Mouse (Mus musculus) bone marrow, adult 2 months (tissue): ENCODE data around the gene Slbp. TPM values are rescaled to one million over a fixed set of nuclear protein-coding genes. Genes with fewer than 3 reads are reported as not detected.

Source experiments
- H3K27ac ChIP-seq: fragments of 200-500 bp; 2 replicates; pipeline ENCODE4 v1.5.1; 2012; ENCODE audit warnings: low read depth, mild to moderate bottlenecking, control low read depth, inconsistent platforms, low read length; ENCODE audit not compliant: control insufficient read depth, poor library complexity, insufficient read depth
- H3K4me1 ChIP-seq: fragments of 200-500 bp; 2 replicates; pipeline ENCODE4 v1.6.1; 2011; ENCODE audit warnings: low read length; ENCODE audit not compliant: control insufficient read depth, insufficient read depth
- H3K4me3 ChIP-seq: fragments of 200-500 bp; replicated peaks from 2 replicates; pipeline ENCODE3; 2011; ENCODE audit warnings: mild to moderate bottlenecking, low read depth, low read length, control low read depth; ENCODE audit not compliant: control insufficient read depth
- CTCF ChIP-seq: fragments of 200-500 bp; IDR thresholded peaks from 2 replicates; pipeline ENCODE4 v1.5.1; 2011; ENCODE audit warnings: low read length, control low read depth; ENCODE audit not compliant: control insufficient read depth, insufficient read depth
- POLR2A ChIP-seq: fragments of 200-500 bp; IDR thresholded peaks from 2 replicates; pipeline ENCODE4 v1.6.1; 2011; ENCODE audit warnings: low read depth, mild to moderate bottlenecking, control low read depth, low read length, borderline replicate concordance; ENCODE audit not compliant: control insufficient read depth
- WGBS: fragments of 180-500 bp; shearing (Covaris S2); methylation state at CpG from one replicate; pipeline ENCODE4 v1.1.7; 2018; 5-methylcytosine and 5-hydroxymethylcytosine counted together
- polyA plus RNA-seq: library from polyadenylated mRNA; stranded (reverse); fragments of >200 nt; gene quantifications from 2 replicates; pipeline ENCODE4 v1.2.4, GENCODE M21; 2011; ENCODE audit warnings: low replicate concordance; ENCODE audit not compliant: missing spikeins, insufficient read depth, insufficient read length

Slbp gene
- polyA plus RNA-seq, 1 experiment, result 194 TPM

- H3K27ac ChIP-seq, result peak overlapping the region; percentile 98
- peaks cover 3% of the 10 kb centered on the region; the same call in 1 of the 2 replicates for H3K4me1 ChIP-seq
- peak overlapping the region; percentile 96 for H3K4me3 ChIP-seq
- 1% methylated on average over 11 of the region's 11 CpGs for WGBS
- no peak for TF ChIP-seq POLR2A
- no peak for TF ChIP-seq CTCF
Measured at GRCm38 (mm10) chr5:33651541-33651920, 843 bp downstream of the Slbp start.

GRCm38 (mm10) chr5:33651017-33651416 is 1.4 kb downstream of the Slbp start:
- Histone ChIP-seq H3K4me1 (peaks cover 3% of the 10 kb centered on the region; the same call in 1 of the 2 replicates), H3K4me3 (peak overlapping the region; percentile 96), H3K27ac (no peak overlapping the region; the same call in 1 of the 2 replicates)
- 21% methylated on average over 2 of the region's 2 CpGs for WGBS
- no peak for TF ChIP-seq CTCF
- TF ChIP-seq POLR2A, result no peak

- TF ChIP-seq CTCF (peak; percentile 45; the same call in 1 of the 2 replicates), POLR2A (no peak)
- no peak overlapping the region for H3K4me3 ChIP-seq
- no peaks in the 10 kb centered on the region for H3K4me1 ChIP-seq
- no peak overlapping the region for H3K27ac ChIP-seq
- WGBS, result 37% methylated on average over 3 of the region's 3 CpGs
Measured at GRCm38 (mm10) chr5:33640652-33641051, 11.7 kb downstream of the Slbp start.

GRCm38 (mm10) chr5:33638826-33639225 is 13.5 kb downstream of the Slbp start:
- no peaks in the 10 kb centered on the region for H3K4me1 ChIP-seq
- WGBS, result 75% methylated on average over 4 of the region's 4 CpGs
- H3K27ac ChIP-seq, result peak overlapping the region; percentile 14; the same call in 1 of the 2 replicates
- TF ChIP-seq POLR2A, result no peak
- TF ChIP-seq CTCF, result no peak
- no peak overlapping the region for H3K4me3 ChIP-seq

- Histone ChIP-seq H3K4me1 (no peaks in the 10 kb centered on the region), H3K27ac (no peak overlapping the region), H3K4me3 (no peak overlapping the region)
- 81% methylated on average over 3 of the region's 3 CpGs for WGBS
- no peak for TF ChIP-seq POLR2A
- TF ChIP-seq CTCF, result no peak
Measured at GRCm38 (mm10) chr5:33637606-33638350, 14.6 kb downstream of the Slbp start.

- WGBS, result 70% methylated on average over 3 of the region's 3 CpGs
- H3K27ac ChIP-seq, result no peak overlapping the region
- H3K4me1 ChIP-seq, result peaks cover 2% of the 10 kb centered on the region
- TF ChIP-seq CTCF, result no peak
- TF ChIP-seq POLR2A, result no peak
- H3K4me3 ChIP-seq, result no peak overlapping the region
Measured at GRCm38 (mm10) chr5:33635361-33635760, 17.0 kb downstream of the Slbp start.

GRCm38 (mm10) chr5:33632526-33632925 is 19.8 kb downstream of the Slbp start:
- no peak overlapping the region for H3K4me3 ChIP-seq
- 72% methylated on average over 1 of the region's 1 CpGs for WGBS
- no peak for TF ChIP-seq POLR2A
- no peak for TF ChIP-seq CTCF
- peaks cover 7% of the 10 kb centered on the region for H3K4me1 ChIP-seq
- H3K27ac ChIP-seq, result no peak overlapping the region

- Histone ChIP-seq H3K4me3 (peak overlapping the region; percentile 69), H3K27ac (peak overlapping the region; percentile 24), H3K4me1 (peaks cover 7% of the 10 kb centered on the region)
- WGBS, result 35% methylated on average over 4 of the region's 4 CpGs
- TF ChIP-seq CTCF (no peak), POLR2A (no peak)
Measured at GRCm38 (mm10) chr5:33630615-33631014, 21.8 kb downstream of the Slbp start.
